In the genomic region with DNA sequence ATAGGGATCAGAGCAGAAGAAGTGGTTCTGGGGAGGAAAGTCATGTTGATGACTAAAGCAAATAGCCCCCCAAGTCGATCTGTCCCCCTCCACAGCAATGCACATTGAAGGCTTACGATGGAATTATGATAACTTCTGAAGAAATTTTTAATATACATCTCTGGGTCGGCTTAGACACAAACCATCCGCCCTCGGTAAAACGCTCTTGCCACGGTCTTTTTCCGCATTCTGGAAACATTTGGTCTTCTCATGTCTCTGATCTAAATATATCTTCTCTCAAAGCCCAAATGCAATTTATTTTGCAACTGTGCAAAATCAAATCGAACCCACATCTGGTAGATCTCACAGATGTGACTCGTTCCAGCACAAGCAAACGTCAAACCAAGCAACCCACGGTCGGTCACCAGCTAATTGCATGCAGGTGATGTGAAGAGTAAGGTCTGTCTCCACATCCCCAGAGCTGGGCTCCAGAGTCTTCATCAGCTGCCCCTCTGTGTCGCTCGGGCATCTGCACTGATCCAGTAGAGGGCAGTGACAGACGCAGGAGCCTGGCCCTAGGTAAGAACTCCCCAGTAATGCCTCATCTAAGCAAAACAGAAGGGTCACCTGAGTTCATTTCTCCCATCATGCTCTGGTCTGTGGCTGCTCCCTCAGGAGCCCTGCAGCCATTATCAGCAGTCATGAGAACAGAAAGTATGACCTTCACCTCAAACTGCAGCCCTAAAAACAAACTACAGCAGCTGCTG, we compare ENCODE assay signal across 9 mouse cellular contexts.
DNase-seq lines count a peak whose midpoint lies in the region; ATAC-seq and TF ChIP-seq lines count a peak whose summit lies in the region.
"Had no signal": no experiment of that assay in that cellular context is flagged by ENCODE, and none has a peak within 500 bp of the region (broad histone marks: within the 10 kb centered on the region; RNA-seq: fewer than 3 reads in every experiment).

No protein-coding gene starts in this region.

- intact Hi-C loops in left cerebral cortex, adult 2 months (cut with DNase I): no loop called here

- H3K4me1 ChIP-seq in kidney, embryonic 16.5 days (ENCODE audit: insufficient read depth, low read length): peaks cover 5% of the 10 kb centered on the region; the same call in 1 of the 2 replicates
- H3K4me1 ChIP-seq in stomach, postnatal 0 days (replicated peaks; ENCODE audit: control insufficient read depth, insufficient read depth): no peaks in the 10 kb centered on the region

- H3K9ac ChIP-seq in kidney, embryonic 16.5 days (replicated peaks; ENCODE audit: low read length): no peak overlapping the region
- H3K9ac ChIP-seq in stomach, postnatal 0 days (ENCODE audit: low read length): no peak overlapping the region

- H3K27me3 ChIP-seq in kidney, embryonic 16.5 days (ENCODE audit: insufficient read depth, low read length): no peaks in the 10 kb centered on the region
- no peaks in the 10 kb centered on the region for H3K27me3 ChIP-seq in stomach, postnatal 0 days (ENCODE audit: control insufficient read depth, insufficient read depth, low read length)

- no peak for TF ChIP-seq EP300 in stomach, postnatal 0 days (optimal IDR thresholded peaks at IDR 0.05)

- WGBS in kidney, embryonic 16.5 days: 59% methylated on average over 16 of the region's 16 CpGs
- 51% methylated on average over 16 of the region's 16 CpGs for WGBS in stomach, postnatal 0 days

- peaks cover 2% of the 10 kb centered on the region; the same call in 1 of the 2 replicates for H3K9me3 ChIP-seq in kidney, embryonic 16.5 days (ENCODE audit: low read length)
- no peaks in the 10 kb centered on the region for H3K9me3 ChIP-seq in stomach, postnatal 0 days (ENCODE audit: control insufficient read depth, low read length)

- 0 out of 2 replicates have a peak, but pooled peaks have one; percentile 9 for ATAC-seq in erythroid progenitor cell, adult 5-6 weeks (replicated peaks; ENCODE audit: low FRiP score, poor library complexity, severe bottlenecking)
- peak; percentile 65 for ATAC-seq in kidney, embryonic 16.5 days (ENCODE audit: low FRiP score, low TSS enrichment)
- ATAC-seq in stomach, postnatal 0 days (ENCODE audit: low FRiP score, low TSS enrichment): peak; percentile 65

- no peaks in the 10 kb centered on the region for H3K36me3 ChIP-seq in kidney, embryonic 16.5 days (ENCODE audit: insufficient read depth, low read length)
- H3K36me3 ChIP-seq in stomach, postnatal 0 days (ENCODE audit: control insufficient read depth, insufficient read depth, low read length): no peaks in the 10 kb centered on the region

- no peak overlapping the region for H3K4me3 ChIP-seq in left cerebral cortex, adult 2 months
- H3K4me3 ChIP-seq in kidney, embryonic 16.5 days (ENCODE audit: low read length): no peak overlapping the region
- H3K4me3 ChIP-seq in stomach, postnatal 0 days (ENCODE audit: low read depth, low read length): no peak overlapping the region

- peak; percentile 5; the same call in 1 of the 2 replicates for TF ChIP-seq CTCF in left cerebral cortex, adult 2 months (IDR thresholded peaks at IDR 0.05)
- peak; percentile 59 for TF ChIP-seq CTCF in stomach, postnatal 0 days (IDR thresholded peaks at IDR 0.05; ENCODE audit: low read depth)

- no peak overlapping the region for H3K27ac ChIP-seq in left cerebral cortex, adult 2 months
- no peak overlapping the region for H3K27ac ChIP-seq in kidney, embryonic 16.5 days (ENCODE audit: low read length)
- H3K27ac ChIP-seq in stomach, postnatal 0 days (replicated peaks): peak overlapping the region; percentile 56; the same call in 1 of the 2 replicates

- no peak for DNase-seq in left cerebral cortex, adult 2 months (ENCODE audit: extremely low spot score in 1 of 2, low spot score in 2 of 2)
- DNase-seq in left cerebral cortex, adult 9 months (ENCODE audit: low spot score in 2 of 2): no peak
- peak; percentile 21 for DNase-seq in stomach, postnatal 0 days (ENCODE audit: low spot score)
- DNase-seq in cerebellum, adult 11-12 months: no peak
- no peak for DNase-seq in gastrocnemius, postnatal 10 days
- no peak for DNase-seq in layer of hippocampus, postnatal 36 days
- DNase-seq: thymus, postnatal 25 days had no signal

- peak overlapping the region; percentile 11; the same call in 1 of the 2 replicates for H3K4me2 ChIP-seq in kidney, embryonic 16.5 days (replicated peaks; ENCODE audit: low read depth, low read length)
- peak overlapping the region; percentile 25; the same call in 1 of the 2 replicates for H3K4me2 ChIP-seq in stomach, postnatal 0 days (replicated peaks; ENCODE audit: low read depth)

Comparison
In these comparisons a context has a peak if more than half of its experiments do, and no peak if none do; other contexts are left out.
1. ATAC-seq: peak in every context shown above with its lines; median percentile 65 in kidney, embryonic 16.5 days; 65 in stomach, postnatal 0 days; 9 in erythroid progenitor cell, adult 5-6 weeks.